Mouse (Mus musculus) layer of hippocampus, adult 8-10 months (tissue): ENCODE data around the gene Olfr693. TPM values are rescaled to one million over a fixed set of nuclear protein-coding genes. Genes with fewer than 3 reads are reported as not detected.
"Not testable (repeated sequence)": the region's sequence is repeated elsewhere in the genome, so short reads cannot be mapped to it uniquely, and the experiment has no call there.

ENCODE experiments used
- DNase-seq, 2 experiments: peaks; one replicate each; pipeline ENCODE4 v3.0.0; 2022; ENCODE audit warnings: low spot score in 2 of 2
- total RNA-seq, 4 experiments: library from RNA; stranded (reverse); gene quantifications; 2 replicates each; pipeline ENCODE4 v1.2.4; 2022

The Olfr693 gene
- not detected for total RNA-seq

DNA sequence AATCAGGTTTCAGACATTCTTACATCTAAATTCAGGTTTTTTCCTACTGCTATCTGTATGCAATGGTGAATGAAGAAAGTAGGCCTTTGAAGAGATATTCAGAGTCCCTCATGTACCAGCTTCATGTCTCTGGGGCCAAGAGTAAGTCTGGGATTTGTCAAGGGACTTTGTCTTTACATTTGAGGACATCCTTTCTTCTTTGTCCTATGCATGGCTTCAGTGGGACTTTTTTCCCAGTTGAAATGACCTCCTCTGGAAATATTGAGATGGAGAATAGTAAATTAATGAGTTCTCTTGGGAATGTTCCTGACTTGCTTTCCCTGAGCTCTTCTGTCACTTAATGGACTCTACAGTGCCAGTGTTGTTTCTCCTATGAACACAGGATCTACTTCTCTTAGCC is at the start of gene Olfr693:
Olfr693 (minus strand) TSS at position 101 of the 400 bp plus-strand sequence.
- DNase-seq = no peak

DNA sequence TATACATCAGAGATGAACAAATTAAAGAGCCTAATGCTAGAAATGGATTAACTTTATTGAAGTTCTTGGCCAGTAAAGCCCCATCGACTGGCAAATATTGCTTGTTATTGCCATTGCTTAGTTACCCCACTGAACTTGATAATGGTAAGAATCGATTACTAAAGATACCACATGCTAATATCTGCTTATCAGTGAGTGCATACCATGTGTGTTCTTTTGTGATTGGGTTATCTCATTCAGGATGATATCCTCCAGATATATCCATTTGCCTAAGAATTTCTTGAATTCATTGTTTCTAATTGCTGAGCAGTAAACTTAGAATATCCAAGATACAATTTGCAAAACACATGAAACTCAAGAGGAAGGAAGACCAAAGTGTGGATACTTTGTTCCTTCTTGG is 45.3 kb upstream of the Olfr693 start:
- DNase-seq = not testable (repeated sequence)

DNA sequence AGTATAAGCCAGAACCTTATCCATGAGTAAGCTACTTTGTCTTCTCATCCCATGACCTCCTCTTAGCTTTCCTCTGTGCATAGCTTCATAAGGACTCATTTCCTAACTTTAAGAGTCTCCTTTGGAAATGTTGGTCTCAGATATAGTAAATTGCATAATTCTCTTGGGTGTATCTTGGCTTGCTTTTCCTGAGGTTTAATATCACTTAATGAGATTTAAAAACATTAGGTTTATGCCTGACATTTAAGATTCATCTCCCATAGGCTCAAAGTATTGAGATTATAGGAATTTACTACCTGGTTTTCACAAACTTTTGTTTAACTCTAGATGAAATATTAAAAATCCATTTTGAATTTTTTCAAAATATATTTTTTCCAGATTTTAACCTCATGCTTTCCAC is 35.9 kb upstream of the Olfr693 start, which contains the start of gene Olfr695:
Olfr695 (minus strand) TSS at position 101 of the 400 bp plus-strand sequence.
- no peak for DNase-seq

DNA sequence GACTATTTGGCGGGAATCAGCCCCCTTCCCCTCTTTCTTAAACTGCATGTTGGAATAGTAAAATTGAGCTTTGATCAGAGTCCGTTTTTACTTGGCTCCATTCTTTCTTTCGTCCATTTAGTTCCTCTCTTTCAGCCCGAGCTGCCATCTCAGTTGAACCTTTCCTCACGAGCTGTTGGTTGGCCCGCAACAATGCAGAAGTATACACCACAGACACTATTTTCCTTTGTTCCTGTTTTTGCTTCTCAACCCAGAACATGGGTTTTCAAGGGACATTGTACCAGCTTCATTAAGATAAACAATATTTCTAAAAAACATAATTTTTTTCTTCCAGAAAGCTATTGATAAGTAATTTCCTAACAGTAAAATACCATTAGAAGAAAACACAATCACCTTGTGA is 31.1 kb upstream of the Olfr693 start:
- DNase-seq = no peak

DNA sequence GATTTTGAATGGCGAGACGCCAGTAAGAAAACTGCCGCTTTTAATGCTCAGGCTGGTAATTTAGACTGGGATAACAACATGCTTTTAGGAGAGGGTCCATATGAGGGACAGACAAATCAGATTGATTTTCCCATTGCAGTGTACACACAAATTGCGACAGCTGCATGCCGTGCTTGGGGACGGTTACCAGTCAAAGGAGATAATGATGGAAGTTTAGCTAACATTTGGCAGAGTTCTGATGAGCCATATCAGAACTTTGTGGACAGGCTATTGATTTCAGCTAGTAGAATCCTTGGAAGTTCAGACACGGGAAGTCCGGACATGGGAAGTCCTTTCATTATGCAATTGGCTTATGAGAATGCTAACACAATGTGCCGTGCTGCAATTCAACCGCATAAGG is 27.3 kb upstream of the Olfr693 start:
- DNase-seq = not testable (repeated sequence)

DNA sequence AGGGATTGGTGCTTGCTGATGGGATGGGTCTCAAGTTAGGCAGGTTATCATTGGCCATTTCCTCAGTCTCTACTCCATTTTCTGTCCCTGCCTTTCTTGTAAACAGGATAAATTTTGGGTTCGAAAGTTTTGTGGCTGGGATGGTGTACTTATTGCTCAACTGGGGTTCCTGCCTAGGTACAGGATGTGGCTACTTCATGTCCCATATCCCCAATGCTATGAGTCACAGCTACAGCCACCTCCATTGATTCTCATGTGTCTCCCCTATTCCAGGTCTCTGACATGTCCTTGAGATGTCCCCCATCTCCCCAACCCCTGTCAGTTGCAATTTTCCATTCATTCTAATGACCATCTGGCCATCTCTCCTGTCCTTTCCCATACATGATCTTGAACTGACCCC is 16.5 kb upstream of the Olfr693 start:
- DNase-seq = no peak

DNA sequence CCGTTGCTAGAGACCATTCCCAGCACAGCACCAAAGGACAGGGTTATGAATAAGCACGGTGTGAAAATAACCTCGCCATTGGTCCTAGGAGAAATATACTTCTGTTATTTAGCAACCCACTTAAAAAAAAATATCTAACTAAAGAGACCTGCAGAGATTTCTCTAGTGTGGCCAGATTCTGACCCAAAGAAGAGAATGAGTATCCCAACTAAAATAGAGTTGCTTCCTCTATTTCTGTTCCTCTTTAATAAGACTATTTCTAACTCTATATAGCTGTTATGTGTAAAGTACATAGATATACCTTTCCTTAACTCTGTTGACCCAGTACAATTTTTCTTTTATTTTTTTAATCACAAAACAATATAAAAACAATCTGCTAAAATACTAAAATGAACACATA is 12.6 kb upstream of the Olfr693 start:
- DNase-seq = no peak

DNA sequence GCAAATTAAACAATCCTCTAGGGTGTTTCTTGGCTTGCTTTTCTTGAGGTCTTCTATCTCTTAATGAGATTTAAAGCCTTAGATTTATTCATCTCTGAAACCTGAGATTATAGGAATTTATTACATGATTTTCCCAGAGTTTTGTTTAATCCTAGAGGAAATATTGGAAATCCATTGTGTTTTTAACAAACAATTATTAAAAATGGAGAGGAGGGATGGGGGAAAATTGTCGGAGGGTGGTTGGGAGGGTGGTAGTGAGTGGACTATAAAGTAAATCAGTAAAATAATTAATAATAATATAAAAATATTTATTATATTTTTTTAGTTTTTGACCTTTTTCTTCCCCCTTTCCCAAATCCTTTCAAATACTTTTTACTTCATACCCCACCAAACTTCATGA is 11.3 kb upstream of the Olfr693 start, which contains the start of gene Olfr694:
Olfr694 (minus strand) TSS at position 101 of the 400 bp plus-strand sequence.
- DNase-seq = no peak

DNA sequence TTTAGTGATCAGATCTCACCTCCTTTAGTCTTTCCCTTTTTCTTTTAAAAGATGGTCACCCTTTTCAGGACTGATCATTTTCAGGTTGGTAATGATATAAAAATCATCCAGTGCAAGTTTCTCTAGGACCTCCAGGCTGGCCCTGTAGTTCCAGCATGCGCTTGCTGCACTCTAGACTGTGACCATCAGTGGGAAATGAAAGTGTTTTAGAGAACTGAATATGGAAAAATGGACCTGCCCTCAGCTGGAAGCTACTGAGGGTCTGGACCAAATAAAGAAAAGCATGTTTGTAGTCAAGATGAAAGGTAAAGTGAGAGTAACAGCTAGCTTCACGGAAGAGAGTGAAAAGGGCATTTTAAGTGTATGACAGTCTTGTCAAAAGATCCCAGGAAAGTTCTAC is 5.0 kb upstream of the Olfr693 start:
- DNase-seq = no peak

DNA sequence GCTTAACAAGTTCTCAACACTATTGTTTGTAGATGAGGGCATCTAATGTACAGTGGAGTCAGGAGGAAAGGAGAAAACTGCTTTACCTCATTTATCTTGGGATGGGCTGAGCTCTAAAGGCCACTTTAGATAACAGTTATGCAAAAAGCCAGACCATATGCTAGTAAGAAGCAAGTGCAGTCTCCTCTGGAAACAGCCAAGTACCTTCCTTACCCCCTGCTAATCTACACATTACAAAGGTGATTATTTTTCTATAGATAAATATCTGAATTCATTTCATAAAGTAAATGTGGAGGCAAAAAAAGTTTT is 28.1 kb downstream of the Olfr693 start:
- DNase-seq = no peak

DNA sequence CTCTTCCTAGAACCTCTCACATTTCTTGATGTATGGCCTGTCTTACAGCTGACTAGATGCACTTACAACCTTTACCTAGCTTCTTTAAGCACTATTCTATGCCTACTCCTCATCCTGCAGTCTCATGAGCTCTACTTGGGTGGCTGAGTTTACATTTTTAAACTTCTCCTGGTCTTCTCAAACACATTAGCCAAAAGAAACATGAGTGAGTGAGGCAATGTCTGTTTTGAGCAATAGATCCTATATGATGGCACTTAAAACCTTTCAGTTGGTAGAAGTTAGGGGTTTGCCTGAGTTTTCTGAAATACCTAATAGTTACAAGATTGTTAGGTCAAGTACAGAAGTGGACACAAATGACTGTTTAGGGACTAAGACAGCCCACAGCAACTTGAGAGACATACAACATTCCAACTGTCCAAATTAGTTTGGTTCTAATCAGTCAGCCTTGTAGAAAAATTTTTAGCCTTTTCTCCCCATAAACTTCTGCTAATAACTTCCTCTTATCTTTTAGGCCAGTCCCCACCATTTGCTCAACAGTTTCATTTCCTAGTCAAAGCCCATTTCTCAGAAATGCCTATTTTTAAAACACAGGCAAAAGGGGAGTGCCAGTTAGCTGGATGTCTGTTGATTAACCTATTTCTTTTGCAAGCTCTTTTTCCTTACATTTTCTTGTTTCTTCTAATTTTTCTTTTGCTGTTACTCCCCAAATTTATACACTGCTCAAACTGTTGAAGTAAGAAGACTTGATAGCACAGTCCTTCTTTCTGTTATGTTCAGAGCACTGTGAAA is 28.6 kb downstream of the Olfr693 start:
- DNase-seq = no peak

DNA sequence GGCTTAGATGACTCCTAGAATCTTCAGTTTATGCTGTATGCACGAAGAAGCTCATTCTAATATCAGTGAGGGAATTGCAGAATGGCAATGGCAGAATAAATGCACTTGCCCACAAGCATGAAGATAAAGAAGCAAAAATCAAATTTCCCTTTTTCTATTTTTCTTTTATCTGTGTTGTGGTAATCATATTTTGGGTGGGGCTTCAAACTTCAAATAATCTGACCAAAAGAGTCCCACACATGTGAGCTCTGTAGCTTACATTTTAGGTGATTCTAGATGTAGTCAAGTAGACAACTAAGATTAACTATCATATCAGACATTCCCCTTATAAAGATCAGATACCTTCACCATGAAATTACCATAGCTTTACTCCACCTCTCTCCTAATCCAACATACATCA is 30.6 kb downstream of the Olfr693 start:
- no peak for DNase-seq

DNA sequence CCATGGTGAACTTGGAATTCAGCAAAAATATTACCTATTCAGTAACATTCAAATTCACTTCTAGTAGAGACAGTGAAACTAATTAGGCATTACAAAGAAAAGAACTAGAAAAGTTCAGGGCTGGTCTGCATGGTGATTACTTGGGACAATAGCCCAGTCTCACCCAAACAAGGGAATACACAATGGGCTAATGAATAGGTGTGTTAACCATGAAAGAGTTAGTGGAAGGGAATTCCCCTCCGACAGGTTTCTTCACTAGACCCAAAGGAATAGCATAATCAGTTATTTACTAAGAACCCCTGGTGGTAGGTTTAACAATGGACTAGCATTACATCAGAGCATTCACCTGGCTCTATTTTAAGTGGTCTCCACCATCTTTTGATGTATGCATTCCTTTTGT is 35.1 kb downstream of the Olfr693 start:
- DNase-seq = no peak

DNA sequence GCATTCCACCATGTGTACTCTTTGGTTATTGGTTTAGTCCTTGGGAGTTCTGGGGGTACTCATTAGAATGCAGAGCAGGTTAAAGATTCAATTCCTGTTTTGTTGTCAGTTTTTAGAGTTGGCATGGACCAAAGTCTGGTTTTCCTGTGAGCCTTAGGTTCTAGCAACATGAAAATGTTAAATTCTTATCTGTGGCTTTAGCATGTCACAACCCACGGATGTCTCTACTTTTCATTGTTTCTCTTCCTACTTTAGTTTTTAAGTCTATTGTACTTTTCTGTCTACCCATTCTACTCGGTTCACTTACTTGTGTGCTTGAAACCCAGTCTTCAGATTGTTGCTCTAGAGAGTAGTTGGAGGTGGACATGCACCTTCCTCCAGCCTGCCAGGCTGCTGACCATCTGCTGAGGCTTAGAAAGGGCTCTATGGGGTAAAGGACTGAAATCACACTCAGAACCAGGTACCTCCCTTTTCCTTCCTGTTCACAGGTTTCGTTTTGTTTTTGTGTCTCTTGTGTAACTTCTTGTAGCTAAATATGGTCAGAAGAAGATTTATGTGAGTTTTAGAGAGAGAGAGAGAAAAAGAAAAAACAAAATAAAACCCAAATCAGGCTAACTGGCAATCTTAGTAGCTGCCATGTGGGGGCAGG is 36.0 kb downstream of the Olfr693 start:
- no peak for DNase-seq

DNA sequence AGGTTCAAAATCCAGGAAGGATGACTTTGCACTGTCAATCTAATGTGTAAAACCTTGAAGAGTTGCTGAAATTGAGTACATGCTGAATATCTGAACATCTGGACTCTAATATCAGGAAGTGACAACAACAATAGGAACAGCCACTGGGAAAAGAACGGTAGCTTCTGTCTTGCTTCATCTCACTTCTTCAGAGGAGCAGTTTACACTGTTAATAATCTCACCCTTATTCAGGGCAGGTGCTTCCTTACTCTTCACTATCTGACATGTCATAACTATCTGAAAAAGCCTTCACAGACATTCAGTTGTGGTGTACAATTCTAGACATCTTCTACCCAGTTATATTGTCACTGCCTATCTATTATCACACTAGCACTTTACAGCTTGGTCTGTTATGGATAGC is 39.5 kb downstream of the Olfr693 start:
- DNase-seq = no peak

DNA sequence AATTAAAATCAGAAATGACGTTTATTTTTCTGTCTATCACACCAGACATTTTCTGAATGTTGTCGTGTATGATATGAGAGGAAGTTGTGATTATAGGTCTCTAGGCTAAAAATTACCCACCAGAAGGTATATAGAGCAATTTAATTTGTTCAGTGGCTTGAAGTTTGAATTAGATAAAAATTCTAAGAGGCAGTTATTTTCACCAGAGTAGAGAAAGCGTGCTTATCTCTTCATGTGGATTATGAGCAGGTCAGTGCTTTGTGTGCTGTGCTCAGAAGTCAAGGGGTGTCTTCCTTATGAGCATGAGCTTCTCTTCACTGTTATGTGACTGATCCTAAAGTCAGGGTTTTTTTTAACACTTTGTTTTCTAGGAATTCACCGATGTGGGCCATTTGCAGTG is 44.8 kb downstream of the Olfr693 start:
- DNase-seq = no peak

Other genes with a start within 250 kb of the Olfr693 start
- gene Olfr694, start 11.2 kb upstream of the Olfr693 start, total RNA-seq = not detected
- gene Olfr695, start 35.8 kb upstream of the Olfr693 start, total RNA-seq = not detected
- gene Olfr697, start 61.9 kb upstream of the Olfr693 start, total RNA-seq = not detected
- not detected for gene Olfr698, start 74.8 kb upstream of the Olfr693 start, total RNA-seq
- gene Olfr699, start 112.6 kb upstream of the Olfr693 start, total RNA-seq = not detected
- gene Olfr700, start 128.2 kb upstream of the Olfr693 start, total RNA-seq = not detected
- not detected for gene Olfr701, start 133.5 kb upstream of the Olfr693 start, total RNA-seq
- not detected for gene Olfr702, start 153.3 kb upstream of the Olfr693 start, total RNA-seq
- gene Olfr703, start 162.8 kb upstream of the Olfr693 start, total RNA-seq = not detected
- not detected for gene Olfr704, start 182.6 kb upstream of the Olfr693 start, total RNA-seq
- gene Olfr705, start 196.3 kb upstream of the Olfr693 start, total RNA-seq = not detected
- not detected for gene Olfr706, start 207.6 kb upstream of the Olfr693 start, total RNA-seq
- gene Olfr707, start 220.7 kb upstream of the Olfr693 start, total RNA-seq = not detected
- gene Olfr1532-ps1, start 227.4 kb upstream of the Olfr693 start, total RNA-seq = not detected